Mouse (Mus musculus) embryonic facial prominence, embryonic 10.5 days (tissue): ENCODE results near the gene Skint10. TPM values are rescaled to one million over a fixed set of nuclear protein-coding genes. Genes with fewer than 3 reads are reported as not detected.

ENCODE experiments used
- DNase-seq: peaks from one replicate; pipeline ENCODE4 v3.0.0-alpha.2; 2017; ENCODE audit warnings: low spot score
- H3K27ac ChIP-seq: fragments of 300-500 bp; sonication (generic); replicated peaks from 2 replicates; pipeline ENCODE4 v1.5.1; 2016; ENCODE audit warnings: mild to moderate bottlenecking
- H3K27me3 ChIP-seq: fragments of 300-500 bp; sonication (generic); replicated peaks from 2 replicates; pipeline ENCODE4 v1.6.1; 2016; ENCODE audit warnings: low read depth, mild to moderate bottlenecking; ENCODE audit not compliant: poor library complexity, severe bottlenecking
- H3K36me3 ChIP-seq: fragments of 300-500 bp; sonication (generic); replicated peaks from 2 replicates; pipeline ENCODE4 v1.6.1; 2016; ENCODE audit warnings: mild to moderate bottlenecking, moderate library complexity
- H3K4me1 ChIP-seq: fragments of 300-500 bp; sonication (generic); 2 replicates; pipeline ENCODE4 v1.6.1; 2016
- H3K4me3 ChIP-seq: fragments of 300-500 bp; sonication (generic); 2 replicates; pipeline ENCODE4 v1.5.1; 2016; ENCODE audit warnings: mild to moderate bottlenecking, moderate library complexity
- H3K9me3 ChIP-seq: fragments of 300-500 bp; sonication (generic); 2 replicates; pipeline ENCODE4 v1.6.1; 2016; ENCODE audit warnings: mild to moderate bottlenecking
- WGBS: fragments of 180-500 bp; shearing (Covaris S2); methylation state at CpG from one replicate; pipeline ENCODE4 v1.1.7; 2016; 5-methylcytosine and 5-hydroxymethylcytosine counted together
- polyA plus RNA-seq: library from polyadenylated mRNA; unstranded; fragments of >200 nt; fragmentation: Nextera tagmentation; extraction: Ambion mirVana; gene quantifications from 2 replicates; pipeline ENCODE4 v1.2.1, GENCODE M21; 2016

Gene Skint10
- not detected in 2 replicates for polyA plus RNA-seq

DNA sequence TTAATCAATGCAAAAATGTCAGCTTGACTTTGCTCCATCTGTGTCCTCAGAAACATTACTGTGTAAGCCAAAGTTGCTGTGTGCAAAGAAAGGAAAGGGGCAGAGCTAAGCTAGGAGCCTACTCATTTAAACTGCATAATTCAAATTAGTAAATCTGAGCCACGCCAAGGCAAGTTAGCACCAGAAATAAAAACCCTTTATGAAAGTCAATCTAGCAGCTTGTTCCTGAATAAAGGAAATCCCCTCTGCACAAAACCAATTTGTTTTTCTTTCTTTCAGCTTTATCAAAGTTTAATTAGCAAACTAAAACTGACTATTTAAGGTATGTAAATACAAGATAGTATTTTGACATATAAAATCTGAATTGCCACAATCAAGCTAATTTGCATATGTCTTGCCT lies at the start of gene Skint10:
Skint10 (minus strand) TSS at position 101 of the 400 bp plus-strand sequence.
- Histone ChIP-seq H3K36me3 (no peaks in the 10 kb centered on the region), H3K27ac (no peak within 1 kb of the TSS), H3K27me3 (no peaks in the 10 kb centered on the region), H3K4me1 (no peaks in the 10 kb centered on the region), H3K4me3 (no peak within 1 kb of the TSS), H3K9me3 (peaks cover 10% of the 10 kb centered on the region; the same call in 1 of the 2 replicates)
- WGBS, result 81% methylated on average over 1 of the region's 1 CpGs
- DNase-seq, result no peak

DNA sequence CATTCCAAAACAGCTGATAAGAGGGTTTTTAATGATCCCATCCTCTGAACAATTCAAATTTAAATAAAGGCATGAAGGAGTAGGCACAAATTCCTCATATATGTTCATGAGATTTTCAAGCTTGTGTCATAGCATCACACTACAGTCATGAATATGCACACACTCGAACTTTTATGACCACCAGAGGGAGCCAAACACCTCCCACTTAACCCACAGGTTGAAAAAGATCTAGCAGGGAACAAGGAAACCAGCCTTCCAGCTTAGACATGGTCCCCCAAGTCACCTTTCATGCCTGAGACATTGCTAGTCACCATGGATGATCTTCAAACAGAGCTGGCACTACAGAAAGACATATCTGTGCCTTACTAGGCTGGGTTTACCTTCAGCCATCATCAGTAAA lies 16.0 kb upstream of the Skint10 start:
- WGBS, result 4% methylated on average over 1 of the region's 1 CpGs
- H3K4me1 ChIP-seq, result no peaks in the 10 kb centered on the region
- H3K36me3 ChIP-seq, result no peaks in the 10 kb centered on the region
- no peak overlapping the region for H3K4me3 ChIP-seq
- no peak overlapping the region for H3K27ac ChIP-seq
- no peaks in the 10 kb centered on the region for H3K27me3 ChIP-seq
- no peak for DNase-seq
- H3K9me3 ChIP-seq, result peaks cover 56% of the 10 kb centered on the region

Other genes starting within 250 kb of the Skint10 start
- not detected in 2 replicates for gene Skint2, start 217.7 kb downstream of the Skint10 start, polyA plus RNA-seq